Mouse (Mus musculus): ENCODE results near the gene Bzw2. TPM values are rescaled to one million over a fixed set of nuclear protein-coding genes. Genes with fewer than 3 reads are reported as not detected.

Bzw2 gene
- total RNA-seq, 2 experiments from 2014 or later, result 149 to 155 TPM

- DNase-seq, result no peak
Measured at GRCm38 (mm10) chr12:36070231-36070630, 87.6 kb downstream of the Bzw2 start.

DNA sequence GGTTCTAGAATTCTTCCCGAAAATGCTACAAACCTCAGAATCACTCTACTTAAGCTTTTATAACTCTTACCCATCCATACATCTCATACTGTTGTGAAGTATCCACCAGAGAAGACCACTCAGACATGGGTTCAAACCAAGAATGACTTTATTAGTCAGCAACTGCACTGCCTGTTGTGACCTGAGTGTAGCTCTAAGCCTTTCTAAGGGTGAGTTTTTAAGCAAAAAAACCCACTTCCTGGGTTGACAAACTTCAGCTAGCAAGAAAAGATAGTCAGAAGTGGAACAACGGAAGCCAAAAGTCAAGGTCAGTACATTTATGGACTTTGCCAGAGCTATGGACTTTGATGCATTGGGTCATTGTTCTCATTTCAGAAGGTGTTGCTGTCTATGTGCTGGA is 90.3 kb downstream of the Bzw2 start:
- DNase-seq, result no peak

DNA sequence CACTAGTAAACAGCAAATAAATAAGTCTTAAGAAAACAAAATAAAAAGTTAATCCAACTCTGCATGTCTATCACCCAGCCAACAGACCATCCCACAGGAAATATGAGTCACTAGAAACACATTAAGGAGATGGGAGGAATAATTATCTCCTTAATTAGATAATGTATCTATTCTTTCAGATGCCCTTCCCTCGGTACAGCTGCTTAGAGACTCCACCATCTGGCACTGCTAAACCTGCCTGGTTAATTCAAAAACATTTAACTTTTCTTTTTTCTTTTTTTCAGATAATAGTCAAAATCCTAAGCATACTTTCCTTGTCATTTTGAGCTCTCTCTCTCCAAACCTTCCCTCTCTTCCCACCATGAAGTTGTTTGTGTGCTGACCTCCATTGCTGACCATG is 92.0 kb downstream of the Bzw2 start:
- DNase-seq, result no peak

- DNase-seq, result no peak
Measured at GRCm38 (mm10) chr12:36057699-36058098, 100.2 kb downstream of the Bzw2 start.

- DNase-seq, result no peak
Measured at GRCm38 (mm10) chr12:36050276-36050675, 107.6 kb downstream of the Bzw2 start.

DNA sequence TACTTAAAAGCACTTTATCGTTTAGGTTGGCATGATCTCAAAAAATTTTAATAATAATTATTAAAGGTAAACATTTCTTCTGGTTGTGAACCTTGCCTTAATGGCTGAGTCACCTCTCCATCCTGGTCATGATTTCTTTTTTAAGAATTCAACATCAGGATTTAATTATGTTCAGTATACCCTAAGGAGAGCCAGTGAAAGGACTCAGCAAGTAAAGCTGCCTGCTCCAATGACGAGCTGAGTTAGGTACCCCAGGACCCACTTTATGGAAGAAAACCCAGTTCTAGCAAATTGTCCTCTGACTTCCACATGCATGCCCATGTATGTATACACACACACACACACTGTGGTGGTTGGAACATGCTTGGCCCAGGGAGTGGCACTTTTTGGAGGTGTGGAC is 110.3 kb downstream of the Bzw2 start:
- DNase-seq, result no peak

DNA sequence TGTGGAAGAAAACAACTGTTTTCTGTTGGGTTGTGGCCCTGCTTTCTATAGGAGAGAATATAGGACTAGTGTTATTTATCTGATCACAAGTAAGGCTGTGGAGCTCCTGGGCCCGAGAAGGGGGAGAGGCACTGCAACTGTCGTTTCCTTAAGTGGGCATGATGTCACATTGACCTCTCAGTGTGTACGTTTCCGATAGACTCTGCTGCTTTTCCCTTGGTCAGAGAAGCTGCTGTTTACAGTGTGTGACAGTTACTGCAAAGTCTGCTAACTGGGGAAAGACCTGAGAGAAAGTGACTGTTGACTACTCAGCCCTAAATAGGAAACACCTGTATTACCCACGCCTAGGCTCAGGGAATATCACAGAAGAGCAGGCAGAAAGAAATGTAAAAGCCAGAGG is 111.7 kb downstream of the Bzw2 start:
- no peak for DNase-seq

GRCm38 (mm10) chr12:36044691-36045090 is 113.2 kb downstream of the Bzw2 start:
- DNase-seq, result no peak

- DNase-seq, result peak; percentile 53
Measured at GRCm38 (mm10) chr12:36042348-36042778, 115.5 kb downstream of the Bzw2 start, which contains the start of gene Tspan13. TSS of gene Tspan13 (minus strand) at chr12:36042500.

Other genes with a start within 250 kb of the Bzw2 start
- not detected for gene Agr3, start 232.5 kb downstream of the Bzw2 start, total RNA-seq (2021)
- not detected for gene Agr2, start 165.2 kb downstream of the Bzw2 start, total RNA-seq (2021)
- 10 to 100 TPM; 50.8 to 59.4 TPM for gene Tspan13, start 115.6 kb downstream of the Bzw2 start, total RNA-seq (2021)
- 10 to 100 TPM; 13.0 to 16.5 TPM for gene Ankmy2, start 966 bp downstream of the Bzw2 start, total RNA-seq (2021)
- not detected for gene Lrrc72, start 95.3 kb upstream of the Bzw2 start, total RNA-seq (2021)
- gene Sostdc1, start 156.1 kb upstream of the Bzw2 start, total RNA-seq (2021), result 1 to 10 TPM; 2.5 to 3.6 TPM
- 1 to 10 TPM; 8.9 to 9.4 TPM for gene Ispd, start 223.4 kb upstream of the Bzw2 start, total RNA-seq (2021)
- 1 to 10 TPM; 1.0 to 1.5 TPM for gene D630036H23Rik, start 224.1 kb upstream of the Bzw2 start, total RNA-seq (2021)

All from gastrocnemius, postnatal 10 days (tissue).